Mouse (Mus musculus) cerebellum, adult 11 months (tissue): ENCODE measurements around the gene Brpf3.
A peak's percentile ranks its signal among the peaks of the same experiment; 100 is the strongest.
"Not testable (repeated sequence)": the region's sequence is repeated elsewhere in the genome, so short reads cannot be mapped to it uniquely, and the experiment has no call there.

ENCODE experiments used
- DNase-seq: peaks from one replicate; pipeline ENCODE4 v3.0.0; 2022

The Brpf3 gene

DNA sequence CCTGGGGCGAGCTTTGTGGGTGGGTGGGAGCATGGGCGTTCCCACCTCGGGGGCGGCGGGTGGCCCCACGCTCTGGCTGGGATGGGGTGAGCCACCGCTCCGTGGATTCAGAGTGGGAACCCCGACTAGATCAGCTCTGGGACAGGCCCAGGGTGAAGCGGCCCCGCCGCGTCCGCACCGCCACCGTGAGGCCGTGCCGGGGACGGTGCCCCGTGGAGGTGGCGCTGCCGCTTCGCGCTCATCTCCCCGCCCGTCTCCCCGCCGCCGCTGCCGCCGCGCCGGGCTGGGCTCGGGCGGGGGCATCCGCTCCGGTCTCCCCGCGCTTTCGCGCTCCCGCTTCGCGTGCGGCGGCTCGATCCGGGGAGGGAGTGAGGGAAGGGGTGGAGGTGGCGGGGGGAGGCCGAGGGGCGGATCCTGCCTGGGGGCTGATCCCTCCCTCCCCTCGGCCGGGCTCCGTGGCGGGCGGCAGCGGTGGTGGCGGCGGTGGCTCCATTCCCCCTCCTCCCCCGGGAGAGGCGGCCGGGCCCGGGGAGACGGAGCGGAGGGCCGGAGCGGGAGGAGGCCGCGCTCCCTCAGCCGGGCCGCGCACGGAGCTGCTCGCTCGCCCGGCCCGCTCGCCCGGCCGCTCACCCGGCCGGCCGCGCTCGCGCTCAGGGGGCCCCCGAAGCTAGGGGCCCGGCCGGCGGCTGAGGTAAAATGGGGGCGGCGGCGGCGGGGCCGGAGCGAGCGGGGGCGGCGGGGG, at the start of gene Brpf3:
Brpf3 (plus strand) TSS at position 420 of the 742 bp plus-strand sequence.
- DNase-seq = peak; percentile 81

DNA sequence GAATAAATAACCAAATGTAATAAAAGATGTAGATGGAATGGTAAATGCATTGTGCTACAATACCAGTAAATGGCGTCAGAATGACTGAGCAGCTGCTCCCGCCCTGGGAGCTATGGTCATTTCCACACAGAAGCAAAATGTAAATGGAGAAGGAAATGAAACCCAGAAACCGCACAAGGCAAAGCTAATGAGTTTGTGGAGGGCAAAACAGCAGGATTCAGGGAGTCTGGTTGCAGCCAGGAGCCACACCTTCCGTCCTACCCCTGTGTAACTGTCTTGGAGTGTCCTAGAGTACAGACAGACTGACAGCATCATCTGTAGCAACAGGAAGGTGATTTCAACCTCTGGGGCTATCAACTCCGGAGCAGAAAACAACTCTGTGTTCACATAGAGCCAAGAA, 44.4 kb upstream of the Brpf3 start:
- no peak for DNase-seq

DNA sequence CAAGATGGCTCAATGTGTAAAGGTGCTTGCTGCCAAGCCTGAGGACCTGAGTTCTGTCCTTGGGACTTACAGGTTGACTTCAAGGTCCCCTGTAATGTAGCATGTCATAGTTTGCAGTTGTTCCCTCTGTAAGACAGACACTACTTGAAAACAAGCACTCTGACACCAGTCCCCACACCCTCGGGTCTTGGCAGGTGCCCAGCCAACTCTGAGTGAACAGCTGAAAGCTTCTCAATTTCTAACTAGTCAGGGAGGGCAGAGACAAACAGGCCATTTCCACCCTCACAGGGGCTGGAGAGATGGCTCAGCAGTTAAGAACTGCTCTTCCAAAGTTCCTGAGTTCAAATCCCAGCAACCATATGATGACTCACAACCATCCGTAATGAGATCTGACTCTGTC, 43.4 kb upstream of the Brpf3 start:
- no peak for DNase-seq

GRCm38 (mm10) chr17:28760736-28761312, 40.1 kb upstream of the Brpf3 start:
- DNase-seq = no peak

DNA sequence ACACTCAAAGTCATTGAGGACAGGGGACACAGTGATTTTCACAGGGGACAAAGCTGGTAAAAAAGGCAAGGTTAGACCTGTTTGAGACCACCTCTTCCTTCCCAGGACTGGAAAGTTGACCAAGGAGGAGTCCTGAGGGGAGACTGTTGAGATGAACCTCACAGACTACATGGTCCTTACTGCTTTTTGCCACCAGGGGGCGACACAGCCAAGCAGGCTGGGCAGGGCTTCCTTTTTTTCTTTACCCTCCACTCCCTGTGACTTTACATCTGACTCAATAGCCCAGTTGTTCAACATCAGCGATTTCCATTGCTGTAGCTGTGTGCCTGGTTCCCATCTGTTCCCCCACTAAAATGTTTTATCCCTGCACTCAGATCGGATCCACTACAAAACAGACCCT, 39.0 kb upstream of the Brpf3 start:
- DNase-seq = peak; percentile 76

DNA sequence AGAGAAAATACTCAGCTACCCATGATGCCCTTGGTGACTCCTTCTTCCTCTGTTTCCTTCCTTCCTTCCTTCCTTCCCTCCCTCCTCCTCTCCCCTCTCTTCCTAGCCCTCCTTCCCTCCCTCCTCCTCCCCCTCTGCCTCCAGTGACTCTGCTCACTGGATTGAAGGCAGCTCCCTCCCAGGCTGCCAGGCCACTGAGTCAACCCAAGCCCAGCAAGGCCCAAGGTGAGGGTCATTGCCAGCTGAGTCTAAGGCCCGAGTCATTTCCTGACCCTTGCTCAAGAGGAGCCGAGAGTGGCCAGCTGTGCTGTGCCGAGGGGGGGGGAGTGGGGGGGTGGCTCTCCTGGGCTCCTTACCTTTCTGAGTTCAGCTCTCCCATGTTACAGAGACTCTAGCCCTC, 34.7 kb upstream of the Brpf3 start:
- no peak for DNase-seq

- DNase-seq = no peak
Measured at GRCm38 (mm10) chr17:28766781-28767515, 33.9 kb upstream of the Brpf3 start.

- no peak for DNase-seq
Measured at GRCm38 (mm10) chr17:28769121-28769874, 31.6 kb upstream of the Brpf3 start, which contains the start of gene Mapk13. Mapk13 (plus strand) TSS chr17:28769297.

DNA sequence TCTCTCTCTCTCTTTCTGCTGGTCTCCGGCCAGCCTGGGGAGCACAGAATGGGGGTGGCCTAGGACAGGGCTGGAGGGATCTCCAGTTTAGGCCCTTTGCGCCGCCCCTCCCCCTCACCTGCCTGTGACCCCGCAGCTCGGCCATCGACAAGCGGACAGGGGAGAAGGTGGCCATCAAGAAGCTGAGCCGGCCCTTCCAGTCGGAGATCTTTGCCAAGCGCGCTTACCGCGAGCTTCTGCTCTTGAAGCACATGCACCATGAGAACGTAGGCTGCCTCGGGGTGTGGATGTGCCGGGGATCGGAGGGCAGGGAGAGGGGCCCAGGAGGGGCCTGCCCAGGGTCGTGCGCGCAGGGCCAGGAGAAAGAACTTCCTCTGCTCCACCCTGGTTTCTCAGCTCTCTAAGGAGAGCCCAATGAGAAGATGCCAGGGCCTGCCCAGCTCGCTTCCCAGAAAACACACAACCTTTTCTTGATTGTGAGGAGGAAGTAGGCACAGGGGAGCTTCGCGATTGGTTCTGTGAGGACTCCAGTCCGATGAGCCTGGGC, 30.9 kb upstream of the Brpf3 start:
- DNase-seq = no peak

DNA sequence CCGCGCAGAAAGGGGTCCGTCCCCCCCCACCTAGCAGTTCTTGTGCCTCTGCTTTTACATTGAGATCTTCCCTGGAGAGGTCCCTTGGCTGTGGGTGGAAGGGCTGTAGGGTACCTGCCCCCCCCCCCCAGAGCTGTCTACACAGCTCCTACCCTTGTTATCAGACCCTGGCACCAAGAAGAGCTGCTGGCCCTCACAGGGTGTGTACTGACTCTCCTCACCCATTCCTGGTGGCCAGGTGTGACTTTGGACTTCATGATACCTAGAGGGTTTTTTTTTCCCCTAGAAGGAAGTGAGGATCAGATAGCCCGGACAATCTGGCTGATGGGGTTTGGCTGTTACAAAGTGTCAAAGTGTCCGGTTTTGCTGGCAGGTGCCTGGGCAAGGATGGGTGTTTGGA, 29.6 kb upstream of the Brpf3 start:
- no peak for DNase-seq

- not testable (repeated sequence) for DNase-seq
Measured at GRCm38 (mm10) chr17:28774303-28774702, 26.6 kb upstream of the Brpf3 start.

- DNase-seq = no peak
Measured at GRCm38 (mm10) chr17:28775161-28775560, 25.7 kb upstream of the Brpf3 start.

DNA sequence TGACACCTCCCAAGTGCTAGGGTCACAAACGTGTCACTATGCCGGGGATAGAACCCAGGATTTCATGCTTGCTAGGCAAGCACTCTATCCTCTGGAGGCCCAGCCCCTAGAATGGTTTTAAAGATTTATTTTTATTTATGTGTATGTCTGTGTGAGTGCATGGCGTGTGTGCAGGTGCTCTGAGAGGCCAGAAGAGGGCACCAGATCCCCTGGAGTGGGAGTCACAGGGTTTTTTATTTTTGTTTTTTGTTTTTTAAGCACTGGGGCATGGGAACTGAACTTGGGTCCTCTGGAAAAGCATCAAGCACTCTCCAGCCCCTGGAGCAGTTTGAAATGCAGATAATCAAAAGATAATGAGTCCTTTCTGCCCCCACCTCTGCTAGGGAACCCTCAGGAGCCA, 24.1 kb upstream of the Brpf3 start:
- DNase-seq = no peak

DNA sequence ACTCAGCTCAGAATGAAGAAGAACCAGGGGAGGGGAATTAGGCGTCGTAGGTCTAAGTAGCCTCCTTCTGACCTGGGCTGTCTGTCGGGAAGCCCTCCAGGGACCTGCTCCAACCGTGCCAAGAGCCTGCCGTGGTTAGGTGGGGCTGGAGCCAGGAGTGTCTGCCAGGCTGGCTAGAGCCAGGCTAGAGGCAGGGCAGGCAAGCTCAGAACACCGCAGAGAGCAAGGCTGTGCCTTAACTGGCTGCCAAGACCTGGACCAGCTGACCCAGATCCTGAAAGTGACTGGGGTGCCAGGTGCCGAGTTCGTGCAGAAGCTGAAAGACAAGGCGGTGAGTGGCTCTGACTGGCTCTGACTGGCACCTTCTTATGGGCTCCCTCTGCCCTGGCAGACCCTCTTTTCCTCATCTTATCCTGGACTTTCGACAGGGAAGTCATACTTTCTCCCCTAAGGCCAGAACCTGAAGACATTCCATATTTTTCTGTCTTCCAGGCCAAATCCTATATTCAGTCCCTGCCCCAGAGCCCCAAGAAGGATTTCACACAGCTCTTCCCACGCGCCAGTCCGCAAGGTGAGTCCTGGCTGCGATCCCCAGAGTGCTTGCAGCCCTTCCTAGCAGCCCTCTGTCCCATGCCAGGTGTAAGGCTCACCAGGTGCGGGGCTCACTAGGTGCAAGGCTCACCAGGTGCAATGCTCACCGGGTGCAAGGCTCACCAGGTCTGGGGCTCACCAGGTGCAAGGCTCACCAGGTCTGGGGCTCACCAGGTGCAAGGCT, 23.5 kb upstream of the Brpf3 start:
- DNase-seq = peak; percentile 97

DNA sequence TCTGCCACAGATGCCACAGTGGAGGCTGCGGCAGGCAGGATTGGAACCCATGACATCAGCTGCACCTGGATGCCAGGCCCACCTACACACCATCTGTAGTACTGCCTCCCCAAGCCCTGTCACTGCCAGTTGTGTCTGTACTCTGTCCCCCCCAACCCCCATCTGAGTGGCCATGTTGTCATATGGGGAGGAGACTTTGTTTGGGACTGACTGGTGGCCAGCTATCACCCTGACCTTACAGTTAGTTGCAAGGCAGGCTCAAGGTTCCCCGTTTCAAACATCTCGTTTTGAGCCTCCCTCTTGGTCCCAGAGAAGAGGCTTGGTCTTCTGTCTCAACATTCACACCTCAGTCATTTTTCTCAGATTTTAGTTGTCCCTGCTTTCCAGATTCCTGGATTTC, 21.2 kb upstream of the Brpf3 start:
- DNase-seq = no peak

GRCm38 (mm10) chr17:28780836-28781235, 20.1 kb upstream of the Brpf3 start:
- no peak for DNase-seq

GRCm38 (mm10) chr17:28781290-28782045, 19.4 kb upstream of the Brpf3 start:
- no peak for DNase-seq

- DNase-seq = no peak
Measured at GRCm38 (mm10) chr17:28785036-28785435, 15.9 kb upstream of the Brpf3 start.

GRCm38 (mm10) chr17:28787507-28787906, 13.4 kb upstream of the Brpf3 start:
- no peak for DNase-seq

GRCm38 (mm10) chr17:28797031-28797430, 3.9 kb upstream of the Brpf3 start:
- no peak for DNase-seq
